Mouse (Mus musculus) induced T-regulatory cell, adult 2 months (primary cell): Measurements from ENCODE around the gene Zscan4e.
"Not testable (repeated sequence)": the region's sequence is repeated elsewhere in the genome, so short reads cannot be mapped to it uniquely, and the experiment has no call there.

Experiments
- DNase-seq: peaks from one replicate; pipeline ENCODE4 v3.0.0-alpha.2; 2012; ENCODE audit warnings: low read depth

Zscan4e gene

DNA sequence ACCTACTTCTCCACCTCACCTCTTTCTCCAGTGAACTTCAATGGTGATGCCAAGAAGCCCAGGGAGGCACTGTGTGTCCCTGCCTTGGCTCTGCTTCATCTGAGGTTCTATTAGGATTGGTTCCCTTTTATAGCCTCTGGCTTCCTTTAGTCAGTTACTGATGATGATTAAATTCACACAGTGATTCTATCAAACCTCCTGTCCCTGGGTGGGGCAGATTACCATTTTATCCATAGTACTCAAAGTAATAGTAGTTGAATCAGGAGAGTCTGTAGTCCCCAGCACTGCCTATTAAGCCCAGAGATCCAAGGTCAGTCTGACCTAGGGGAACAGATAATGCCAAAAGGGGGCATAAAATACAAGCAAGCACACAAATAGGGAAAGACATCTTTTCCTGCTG is at the start of gene Zscan4e:
Gene Zscan4e, minus strand, starts transcription at position 101 of the 400 bp plus-strand sequence.
- not testable (repeated sequence) for DNase-seq
